Mouse (Mus musculus): ENCODE results near the gene Rps6kb2. TPM values are rescaled to one million over a fixed set of nuclear protein-coding genes. Genes with fewer than 3 reads are reported as not detected.

Rps6kb2 gene
- polyA plus RNA-seq, 1 experiment from 2014 or later = 22.1 TPM

DNA sequence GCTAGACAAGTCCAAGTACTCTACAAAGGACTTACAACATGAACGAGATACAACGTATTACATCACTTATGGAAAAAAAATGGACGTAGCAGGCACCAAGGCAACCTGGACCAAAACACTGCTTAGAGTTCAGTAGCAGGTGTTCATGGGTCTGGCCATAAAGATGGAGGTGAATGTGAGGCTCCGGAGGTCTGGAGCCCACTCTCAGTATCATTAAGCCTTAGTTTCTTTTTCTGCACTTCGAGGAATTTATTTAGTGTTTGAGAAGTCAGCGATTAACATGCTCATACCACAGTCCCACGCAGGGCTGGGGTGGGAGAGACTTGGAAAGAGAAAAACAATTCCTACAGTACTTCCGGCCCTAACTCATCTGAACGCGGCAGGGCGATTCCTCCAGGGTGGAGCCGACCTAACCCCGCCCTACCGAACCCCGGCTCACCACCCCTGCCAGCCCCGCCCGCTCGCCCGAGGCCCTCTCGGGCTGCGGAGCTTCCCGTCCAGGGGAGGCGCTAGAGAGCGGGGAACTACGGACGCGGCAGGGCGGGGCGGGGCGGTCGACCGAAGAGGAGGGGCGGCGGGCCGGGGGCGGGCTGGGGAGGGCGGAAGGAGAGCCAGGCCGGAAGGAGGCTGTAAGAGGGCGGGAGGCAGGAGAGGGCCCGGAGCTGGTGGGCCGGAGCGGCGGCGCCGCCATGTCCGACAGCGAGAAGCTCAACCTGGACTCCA, 28.5 kb upstream of the Rps6kb2 start, which contains the start of gene Ppp1ca:
Gene Ppp1ca (plus strand): TSS at position 538 of the 723 bp plus-strand sequence.
- H3K36me3 ChIP-seq (replicated peaks; ENCODE audit: insufficient read depth, low read length) = peaks cover 35% of the 10 kb centered on the region
- no peaks in the 10 kb centered on the region for H3K27me3 ChIP-seq (ENCODE audit: insufficient read depth, low read length)
- H3K9ac ChIP-seq (replicated peaks) = peak within 1 kb of the TSS; percentile 93
- peak within 1 kb of the TSS; percentile 89 for H3K27ac ChIP-seq (ENCODE audit: low read depth)
- H3K4me3 ChIP-seq (ENCODE audit: low read depth, low read length) = peak within 1 kb of the TSS; percentile 88
- H3K4me2 ChIP-seq (ENCODE audit: low read depth, low read length) = peak within 1 kb of the TSS; percentile 85
- DNase-seq (peak; percentile 99), ATAC-seq (peak; percentile 94)
- TF ChIP-seq CTCF (IDR thresholded peaks at IDR 0.05; ENCODE audit: low read depth) (peak; percentile 90), EP300 (IDR thresholded peaks at IDR 0.05; ENCODE audit: low read depth) (no peak; the same call in 1 of the 2 replicates)
- WGBS (ENCODE audit: insufficient replicate concordance) = 3% methylated on average over 38 of the region's 47 CpGs
- H3K9me3 ChIP-seq (ENCODE audit: low read length) = no peaks in the 10 kb centered on the region
- H3K4me1 ChIP-seq (ENCODE audit: insufficient read depth) = peaks cover 34% of the 10 kb centered on the region

DNA sequence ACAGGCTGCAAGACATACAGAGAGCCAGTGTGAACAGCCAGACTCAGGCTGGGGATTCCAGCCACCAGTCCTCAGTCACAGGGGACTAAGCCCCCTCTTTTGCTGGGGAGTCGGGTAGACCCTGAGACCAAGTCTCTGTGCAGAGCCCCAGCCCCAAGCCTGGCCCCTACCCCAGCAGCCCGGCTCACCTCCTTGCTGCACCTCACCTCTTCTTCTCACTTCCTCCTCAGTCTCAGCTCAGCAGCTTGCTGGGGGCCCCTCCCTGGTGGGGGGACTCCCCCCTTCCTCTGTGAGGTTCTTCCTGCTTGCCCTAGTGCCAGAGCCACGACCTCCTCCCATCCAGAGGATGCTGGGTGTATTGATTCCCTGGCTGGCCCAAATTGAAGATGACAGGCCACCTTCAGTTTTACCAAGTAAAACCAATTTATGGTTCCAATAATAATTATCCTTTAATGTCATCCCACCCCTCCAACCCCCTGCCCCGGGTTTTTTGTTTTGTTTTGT, 27.7 kb upstream of the Rps6kb2 start, which contains the start of gene Tbc1d10c:
Gene Tbc1d10c (minus strand): TSS at position 454 of the 504 bp plus-strand sequence.
- DNase-seq (peak; percentile 57), ATAC-seq (no peak)
- H3K4me2 ChIP-seq (ENCODE audit: low read depth, low read length) = peak within 1 kb of the TSS; percentile 85
- H3K27ac ChIP-seq (ENCODE audit: low read depth) = peak within 1 kb of the TSS; percentile 89
- TF ChIP-seq EP300 (IDR thresholded peaks at IDR 0.05; ENCODE audit: low read depth) (no peak), CTCF (IDR thresholded peaks at IDR 0.05; ENCODE audit: low read depth) (no peak)
- H3K4me3 ChIP-seq (ENCODE audit: low read depth, low read length) = peak within 1 kb of the TSS; percentile 88
- H3K27me3 ChIP-seq (ENCODE audit: insufficient read depth, low read length) = no peaks in the 10 kb centered on the region
- H3K4me1 ChIP-seq (ENCODE audit: insufficient read depth) = peaks cover 37% of the 10 kb centered on the region
- H3K9me3 ChIP-seq (ENCODE audit: low read length) = no peaks in the 10 kb centered on the region
- peak within 1 kb of the TSS; percentile 93 for H3K9ac ChIP-seq (replicated peaks)
- 29% methylated on average over 4 of the region's 4 CpGs for WGBS (ENCODE audit: insufficient replicate concordance)
- peaks cover 27% of the 10 kb centered on the region for H3K36me3 ChIP-seq (replicated peaks; ENCODE audit: insufficient read depth, low read length)

DNA sequence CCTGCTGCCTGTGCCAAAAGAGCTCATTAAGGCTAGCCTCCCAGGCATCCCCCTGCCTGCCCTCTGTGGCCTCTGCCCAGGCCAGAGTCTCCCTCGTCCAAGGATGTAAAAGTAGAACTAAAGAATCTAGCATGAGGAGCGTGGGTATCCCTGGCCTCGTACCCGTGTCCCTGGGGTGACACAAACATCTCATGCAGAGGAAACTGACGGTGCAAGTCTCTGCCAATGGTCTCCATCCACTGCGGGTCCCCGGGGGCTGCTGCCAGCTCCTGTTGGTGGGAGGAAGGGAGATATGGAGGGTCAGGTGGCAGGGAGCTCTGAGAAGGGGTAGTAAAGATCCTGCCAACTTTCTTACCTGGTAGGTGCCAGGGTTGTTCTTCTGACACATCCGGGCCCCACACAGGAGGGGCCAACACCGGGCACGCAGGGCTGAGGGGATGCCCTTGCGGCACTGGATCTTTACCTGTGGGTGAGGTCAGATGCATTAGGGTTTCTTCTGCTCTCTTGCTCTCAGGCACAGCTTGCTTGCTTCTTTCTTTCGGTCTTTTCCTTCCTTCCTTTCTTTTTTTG, 26.0 kb upstream of the Rps6kb2 start:
- H3K9ac ChIP-seq (replicated peaks) = no peak overlapping the region
- 71% methylated on average over 12 of the region's 12 CpGs for WGBS (ENCODE audit: insufficient replicate concordance)
- no peak overlapping the region for H3K27ac ChIP-seq (ENCODE audit: low read depth)
- H3K4me3 ChIP-seq (ENCODE audit: low read depth, low read length) = no peak overlapping the region
- peaks cover 46% of the 10 kb centered on the region for H3K4me1 ChIP-seq (ENCODE audit: insufficient read depth)
- no peaks in the 10 kb centered on the region for H3K27me3 ChIP-seq (ENCODE audit: insufficient read depth, low read length)
- DNase-seq = no peak
- peak overlapping the region; percentile 14; the same call in 1 of the 2 replicates for H3K4me2 ChIP-seq (ENCODE audit: low read depth, low read length)
- no peak for ATAC-seq
- no peak for TF ChIP-seq CTCF (IDR thresholded peaks at IDR 0.05; ENCODE audit: low read depth)
- no peak for TF ChIP-seq EP300 (IDR thresholded peaks at IDR 0.05; ENCODE audit: low read depth)
- peaks cover 9% of the 10 kb centered on the region for H3K36me3 ChIP-seq (replicated peaks; ENCODE audit: insufficient read depth, low read length)
- no peaks in the 10 kb centered on the region for H3K9me3 ChIP-seq (ENCODE audit: low read length)

DNA sequence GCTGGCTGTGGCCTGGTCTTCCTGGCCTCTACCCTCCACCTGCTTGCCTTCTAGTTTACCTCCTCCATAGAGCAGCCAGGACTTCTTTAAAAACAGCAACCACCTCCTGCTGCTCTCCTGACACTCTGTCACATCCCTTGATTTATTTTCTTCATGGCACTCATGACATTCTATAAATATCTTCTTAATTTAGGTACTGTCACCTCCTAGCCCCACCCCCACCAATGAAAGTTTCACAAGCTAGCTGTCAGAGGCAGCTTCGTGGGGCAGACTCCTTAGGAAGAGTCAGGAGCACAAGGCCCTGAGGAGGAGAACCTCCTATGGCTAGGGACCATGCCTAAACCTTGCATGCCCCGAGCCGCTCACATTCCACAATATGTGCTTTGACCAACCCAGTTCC, 24.1 kb upstream of the Rps6kb2 start:
- no peaks in the 10 kb centered on the region for H3K27me3 ChIP-seq (ENCODE audit: insufficient read depth, low read length)
- 54% methylated on average over 3 of the region's 3 CpGs for WGBS (ENCODE audit: insufficient replicate concordance)
- no peak for DNase-seq
- H3K9ac ChIP-seq (replicated peaks) = no peak overlapping the region; the same call in 1 of the 2 replicates
- H3K9me3 ChIP-seq (ENCODE audit: low read length) = no peaks in the 10 kb centered on the region
- no peak overlapping the region for H3K4me3 ChIP-seq (ENCODE audit: low read depth, low read length)
- ATAC-seq = no peak
- no peaks in the 10 kb centered on the region for H3K36me3 ChIP-seq (replicated peaks; ENCODE audit: insufficient read depth, low read length)
- peak overlapping the region; percentile 38 for H3K4me2 ChIP-seq (ENCODE audit: low read depth, low read length)
- peaks cover 43% of the 10 kb centered on the region for H3K4me1 ChIP-seq (ENCODE audit: insufficient read depth)
- no peak for TF ChIP-seq CTCF (IDR thresholded peaks at IDR 0.05; ENCODE audit: low read depth)
- no peak for TF ChIP-seq EP300 (IDR thresholded peaks at IDR 0.05; ENCODE audit: low read depth)
- H3K27ac ChIP-seq (ENCODE audit: low read depth) = no peak overlapping the region

DNA sequence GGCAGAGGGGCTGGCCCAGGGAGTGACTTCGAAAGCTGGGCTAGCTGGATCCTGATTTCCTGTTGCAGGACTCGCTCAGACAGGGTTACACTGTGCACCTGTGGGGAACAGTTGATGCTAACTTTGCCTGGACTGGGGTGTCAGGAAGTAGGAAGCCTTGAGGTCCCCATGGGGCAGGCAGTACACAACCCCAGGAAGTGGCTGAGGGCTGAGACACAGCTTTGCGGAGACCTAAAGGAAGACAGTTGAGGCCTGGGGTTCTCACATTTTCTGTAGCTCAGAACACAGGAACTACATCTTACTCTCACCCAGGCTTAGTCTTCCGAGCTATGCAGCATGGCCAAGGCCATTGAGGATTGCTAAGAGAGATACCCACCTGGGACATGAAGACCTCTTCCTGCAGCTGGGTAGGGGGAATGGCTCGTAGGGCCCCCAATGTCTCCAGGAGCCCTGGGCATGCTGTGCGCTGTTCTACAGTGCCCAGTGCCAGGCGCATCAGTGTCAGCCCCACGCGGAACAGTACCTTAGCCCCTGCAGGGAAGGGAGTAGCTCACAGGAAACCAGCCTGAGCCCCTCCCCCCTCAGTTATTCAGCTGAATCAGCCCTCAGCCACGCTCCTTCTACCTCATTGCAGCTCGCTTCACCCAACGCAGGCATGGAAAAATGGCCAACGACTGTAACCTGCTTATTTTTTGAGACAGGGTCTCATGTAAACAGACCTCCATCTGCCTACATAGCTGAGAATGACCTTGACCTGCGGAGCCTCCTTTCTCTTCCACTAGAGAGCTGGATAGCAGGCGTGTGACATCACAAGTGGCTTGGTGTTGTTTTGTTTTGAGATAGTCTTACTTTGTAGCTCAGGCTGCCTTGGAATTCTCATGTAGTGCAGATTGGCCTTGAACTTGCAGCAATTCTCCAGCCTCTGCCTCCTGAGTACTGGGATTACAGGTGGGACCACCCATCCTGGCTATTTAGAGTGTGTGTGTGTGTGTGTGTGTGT, 22.1 kb upstream of the Rps6kb2 start:
- Histone ChIP-seq H3K36me3 (replicated peaks; ENCODE audit: insufficient read depth, low read length) (no peaks in the 10 kb centered on the region), H3K9ac (replicated peaks) (no peak overlapping the region), H3K27ac (ENCODE audit: low read depth) (peak overlapping the region; percentile 79), H3K4me2 (ENCODE audit: low read depth, low read length) (peak overlapping the region; percentile 15; the same call in 1 of the 2 replicates), H3K4me3 (ENCODE audit: low read depth, low read length) (no peak overlapping the region), H3K4me1 (ENCODE audit: insufficient read depth) (peaks cover 31% of the 10 kb centered on the region), H3K27me3 (ENCODE audit: insufficient read depth, low read length) (no peaks in the 10 kb centered on the region), H3K9me3 (ENCODE audit: low read length) (no peaks in the 10 kb centered on the region)
- no peak for TF ChIP-seq CTCF (IDR thresholded peaks at IDR 0.05; ENCODE audit: low read depth)
- TF ChIP-seq EP300 (IDR thresholded peaks at IDR 0.05; ENCODE audit: low read depth) = no peak
- ATAC-seq = peak; percentile 54
- DNase-seq = no peak
- 34% methylated on average over 15 of the region's 15 CpGs for WGBS (ENCODE audit: insufficient replicate concordance)

All from liver, postnatal 0 days (tissue).